Mouse (Mus musculus): ENCODE data around the gene Pclo.

DNA sequence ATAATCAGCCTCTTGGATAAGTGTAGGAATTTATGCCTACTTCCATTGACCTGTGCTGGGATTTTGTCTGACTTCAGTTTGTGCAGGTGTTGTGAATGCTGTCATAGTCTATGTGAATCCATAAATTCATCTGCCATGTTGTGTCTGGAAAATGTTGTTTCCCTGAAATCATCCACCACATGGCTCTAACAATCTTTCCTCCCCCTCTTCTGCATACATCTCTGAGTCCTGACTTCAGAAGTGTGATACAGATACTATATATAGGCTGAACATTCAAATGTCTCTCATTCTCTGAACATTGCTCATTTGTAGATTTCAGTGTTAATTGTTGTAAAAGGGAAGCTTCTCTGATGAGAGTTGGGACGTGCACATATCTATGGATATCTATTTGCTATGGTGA is 147.5 kb downstream of the Pclo start:
- TF ChIP-seq CTCF (IDR thresholded peaks at IDR 0.05) (no peak), EP300 (IDR thresholded peaks at IDR 0.05) (no peak)

All from lung, postnatal 0 days (tissue).